Mouse (Mus musculus) myocyte (in vitro differentiated cells): Measurements from ENCODE around the gene Hs3st5. TPM values are rescaled to one million over a fixed set of nuclear protein-coding genes. Genes with fewer than 3 reads are reported as not detected.

ENCODE experiments used
- H3K27me3 ChIP-seq: one replicate; pipeline ENCODE4 v1.6.1; 2011; ENCODE audit not compliant: control insufficient read depth, insufficient read depth, insufficient read length
- H3K36me3 ChIP-seq: one replicate; pipeline ENCODE4 v1.6.1; 2011; ENCODE audit not compliant: control insufficient read depth, insufficient read depth
- H3K4me2 ChIP-seq: one replicate; pipeline ENCODE4 v1.6.1; 2011; ENCODE audit warnings: low read depth, control low read depth
- H3K4me3 ChIP-seq: one replicate; pipeline ENCODE4 v1.5.1; 2011; ENCODE audit warnings: mild to moderate bottlenecking, control low read depth, moderate library complexity
- H3K79me2 ChIP-seq: one replicate; pipeline ENCODE4 v1.6.1; 2011; ENCODE audit not compliant: control insufficient read depth, insufficient read depth
- H3ac ChIP-seq: one replicate; pipeline ENCODE4 v1.6.1; 2011; ENCODE audit not compliant: control insufficient read depth, insufficient read length
- CEBPB ChIP-seq: IDR thresholded peaks from 2 replicates; pipeline ENCODE4 v1.6.1; 2011; ENCODE audit warnings: mild to moderate bottlenecking, moderate library complexity; ENCODE audit not compliant: poor library complexity, insufficient read depth, severe bottlenecking
- E2F4 ChIP-seq: IDR thresholded peaks from one replicate; pipeline ENCODE4 v1.6.1; 2011; ENCODE audit warnings: mild to moderate bottlenecking, control low read depth, moderate library complexity; ENCODE audit not compliant: insufficient read depth
- MAX ChIP-seq: IDR thresholded peaks from one replicate; pipeline ENCODE4 v1.6.1; 2011; ENCODE audit warnings: low read depth, mild to moderate bottlenecking, control low read depth
- MYOD1 ChIP-seq, 3 experiments: IDR thresholded peaks; one replicate each; pipeline ENCODE4 v1.6.1; 2011; ENCODE audit warnings: control low read depth in 2 of 3, low read depth in 2 of 3, mild to moderate bottlenecking in 2 of 3, moderate library complexity in 1 of 3; ENCODE audit not compliant: insufficient read length in 2 of 3, control insufficient read depth in 1 of 3
- MYOG ChIP-seq, 3 experiments: IDR thresholded peaks; one replicate each; pipeline ENCODE4 v1.6.1; 2011; ENCODE audit warnings: control low read depth in 2 of 3, low read depth in 2 of 3, mild to moderate bottlenecking in 2 of 3; ENCODE audit not compliant: insufficient read length in 2 of 3, control insufficient read depth in 1 of 3, insufficient read depth in 1 of 3
- POLR2A ChIP-seq: IDR thresholded peaks from one replicate; pipeline ENCODE4 v1.6.1; 2011; ENCODE audit warnings: low read depth, mild to moderate bottlenecking, control low read depth, moderate library complexity; ENCODE audit not compliant: insufficient read length
- POLR2AphosphoS2 ChIP-seq: IDR thresholded peaks from one replicate; pipeline ENCODE4 v1.6.1; 2011; ENCODE audit warnings: low read depth, control low read depth; ENCODE audit not compliant: insufficient read length
- REST ChIP-seq: IDR thresholded peaks from one replicate; pipeline ENCODE4 v1.6.1; 2011; ENCODE audit warnings: mild to moderate bottlenecking, control low read depth, moderate library complexity; ENCODE audit not compliant: insufficient read depth, insufficient read length
- SRF ChIP-seq: IDR thresholded peaks from one replicate; pipeline ENCODE4 v1.6.1; 2011; ENCODE audit warnings: low read depth; ENCODE audit not compliant: control insufficient read depth, insufficient read length
- TCF12 ChIP-seq: IDR thresholded peaks from one replicate; pipeline ENCODE4 v1.6.1; 2011; ENCODE audit warnings: mild to moderate bottlenecking, control low read depth; ENCODE audit not compliant: poor library complexity, insufficient read depth, severe bottlenecking
- TCF3 ChIP-seq: IDR thresholded peaks from one replicate; pipeline ENCODE4 v1.6.1; 2011; ENCODE audit warnings: low read depth, control low read depth; ENCODE audit not compliant: insufficient read length
- USF1 ChIP-seq: IDR thresholded peaks from one replicate; pipeline ENCODE4 v1.6.1; 2011; ENCODE audit warnings: low read depth, mild to moderate bottlenecking, control low read depth, moderate library complexity
- polyA plus RNA-seq: library from polyadenylated mRNA; unstranded; fragments of >200 nt; fragmentation: generic; extraction: Trizol; gene quantifications from one replicate; pipeline ENCODE4 v1.2.1, GENCODE M21; 2012; ENCODE audit warnings: missing spikeins

Hs3st5 gene
- polyA plus RNA-seq, 1 experiment, result 0.31 TPM

GRCm38 (mm10) chr10:36739375-36739774 lies 232.8 kb downstream of the Hs3st5 start:
- H3K4me2 ChIP-seq, result no peak overlapping the region
- H3ac ChIP-seq, result no peak overlapping the region
- no peaks in the 10 kb centered on the region for H3K36me3 ChIP-seq
- H3K4me3 ChIP-seq, result no peak overlapping the region
- H3K27me3 ChIP-seq, result no peaks in the 10 kb centered on the region
- H3K79me2 ChIP-seq, result no peaks in the 10 kb centered on the region
- no peak for TF ChIP-seq POLR2AphosphoS2
- TF ChIP-seq MYOD1 (IDR thresholded peaks at IDR 0.05; ENCODE audit: control insufficient read depth in 1 of 3, insufficient read length in 2 of 3, low read depth in 2 of 3), result no peak
- TF ChIP-seq USF1, result no peak
- TF ChIP-seq MYOG (IDR thresholded peaks at IDR 0.05; ENCODE audit: control insufficient read depth in 1 of 3, insufficient read depth in 1 of 3, insufficient read length in 2 of 3, low read depth in 2 of 3), result no peak

GRCm38 (mm10) chr10:36750021-36750420 lies 243.4 kb downstream of the Hs3st5 start:
- Histone ChIP-seq H3K79me2 (no peaks in the 10 kb centered on the region), H3K4me3 (no peak overlapping the region), H3ac (no peak overlapping the region), H3K4me2 (no peak overlapping the region), H3K36me3 (no peaks in the 10 kb centered on the region), H3K27me3 (no peaks in the 10 kb centered on the region)
- TF ChIP-seq MYOG (IDR thresholded peaks at IDR 0.05; ENCODE audit: control insufficient read depth in 1 of 3, insufficient read depth in 1 of 3, insufficient read length in 2 of 3, low read depth in 2 of 3) (no peak), MAX (no peak), REST (no peak), POLR2AphosphoS2 (no peak), CEBPB (no peak), USF1 (no peak), MYOD1 (IDR thresholded peaks at IDR 0.05; ENCODE audit: control insufficient read depth in 1 of 3, insufficient read length in 2 of 3, low read depth in 2 of 3) (no peak), E2F4 (no peak), SRF (no peak), TCF3 (no peak)

GRCm38 (mm10) chr10:36754471-36754870 lies 247.9 kb downstream of the Hs3st5 start:
- TF ChIP-seq E2F4 (no peak), MYOG (IDR thresholded peaks at IDR 0.05; ENCODE audit: control insufficient read depth in 1 of 3, insufficient read depth in 1 of 3, insufficient read length in 2 of 3, low read depth in 2 of 3) (no peak), POLR2AphosphoS2 (no peak), MAX (no peak), REST (no peak), MYOD1 (IDR thresholded peaks at IDR 0.05; ENCODE audit: control insufficient read depth in 1 of 3, insufficient read length in 2 of 3, low read depth in 2 of 3) (no peak), TCF3 (no peak), SRF (no peak)
- Histone ChIP-seq H3K4me3 (no peak overlapping the region), H3ac (no peak overlapping the region), H3K36me3 (no peaks in the 10 kb centered on the region), H3K27me3 (no peaks in the 10 kb centered on the region), H3K4me2 (no peak overlapping the region), H3K79me2 (no peaks in the 10 kb centered on the region)

- no peaks in the 10 kb centered on the region for H3K27me3 ChIP-seq
- no peak overlapping the region for H3K4me3 ChIP-seq
- no peaks in the 10 kb centered on the region for H3K79me2 ChIP-seq
- H3ac ChIP-seq, result no peak overlapping the region
- H3K4me2 ChIP-seq, result no peak overlapping the region
- TF ChIP-seq TCF3, result no peak
- TF ChIP-seq CEBPB, result no peak
- TF ChIP-seq TCF12, result no peak
- TF ChIP-seq MYOD1 (IDR thresholded peaks at IDR 0.05; ENCODE audit: control insufficient read depth in 1 of 3, insufficient read length in 2 of 3, low read depth in 2 of 3), result no peak
- TF ChIP-seq MYOG (IDR thresholded peaks at IDR 0.05; ENCODE audit: control insufficient read depth in 1 of 3, insufficient read depth in 1 of 3, insufficient read length in 2 of 3, low read depth in 2 of 3), result no peak
- TF ChIP-seq SRF, result no peak
- TF ChIP-seq USF1, result no peak
- no peak for TF ChIP-seq REST
- no peak for TF ChIP-seq POLR2A
- TF ChIP-seq E2F4, result no peak
- TF ChIP-seq POLR2AphosphoS2, result no peak
- no peak for TF ChIP-seq MAX
- H3K36me3 ChIP-seq, result no peaks in the 10 kb centered on the region
Observed at GRCm38 (mm10) chr10:36773595-36773994, 267.0 kb downstream of the Hs3st5 start.

GRCm38 (mm10) chr10:36774898-36775297 lies 268.3 kb downstream of the Hs3st5 start:
- Histone ChIP-seq H3K27me3 (no peaks in the 10 kb centered on the region), H3ac (no peak overlapping the region), H3K4me3 (no peak overlapping the region), H3K36me3 (no peaks in the 10 kb centered on the region), H3K79me2 (no peaks in the 10 kb centered on the region), H3K4me2 (no peak overlapping the region)
- TF ChIP-seq MAX, result no peak
- no peak for TF ChIP-seq POLR2A
- no peak for TF ChIP-seq SRF
- no peak for TF ChIP-seq TCF3
- TF ChIP-seq TCF12, result no peak
- no peak for TF ChIP-seq E2F4
- no peak for TF ChIP-seq CEBPB
